Mouse (Mus musculus) urinary bladder, postnatal 0 days (tissue): Measurements from ENCODE around the gene Oard1. TPM values are rescaled to one million over a fixed set of nuclear protein-coding genes. Genes with fewer than 3 reads are reported as not detected.

Experiments used
- polyA plus RNA-seq: library from polyadenylated mRNA; unstranded; fragments of >200 nt; fragmentation: Nextera tagmentation; extraction: Ambion mirVana; gene quantifications from 2 replicates; pipeline ENCODE4 v1.2.1, GENCODE M21; 2015

Gene Oard1
- polyA plus RNA-seq: 31.9 and 33.2 TPM in 2 replicates

GRCm38 (mm10) chr17:48409380-48410298 is at the start of gene Oard1, which contains the start of gene Nfya:
Gene Oard1 (plus strand): TSS chr17:48410014.
Gene Nfya (minus strand): TSS chr17:48409906.

GRCm38 (mm10) chr17:48432158-48432980 is 22.6 kb downstream of the Oard1 start, which contains the start of gene Apobec2:
Gene Apobec2 (minus strand): TSS chr17:48432930.

GRCm38 (mm10) chr17:48451353-48451675 is 41.5 kb downstream of the Oard1 start, which contains the start of gene Tspo2:
Gene Tspo2 (minus strand): TSS chr17:48451522.

GRCm38 (mm10) chr17:48454688-48455087 is 44.9 kb downstream of the Oard1 start, which contains the start of gene Unc5cl:
Gene Unc5cl (plus strand): TSS chr17:48454901.

Other genes with a start within 250 kb of the Oard1 start
- 0.48 and 3.5 TPM in 2 replicates for gene A530064D06Rik, start 242.7 kb upstream of the Oard1 start, polyA plus RNA-seq
- 0.49 and 6.2 TPM in 2 replicates for gene Trem1, start 177.2 kb upstream of the Oard1 start, polyA plus RNA-seq
- gene Trem3, start 162.2 kb upstream of the Oard1 start, polyA plus RNA-seq: 0.17 and 1.5 TPM in 2 replicates
- 0.18 TPM in 1 of 2 replicates, not detected in the other for gene Treml4, start 145.7 kb upstream of the Oard1 start, polyA plus RNA-seq
- 0.06 and 0.10 TPM in 2 replicates for gene Treml2, start 110.5 kb upstream of the Oard1 start, polyA plus RNA-seq
- 0.40 and 1.8 TPM in 2 replicates for gene B430306N03Rik, start 93.9 kb upstream of the Oard1 start, polyA plus RNA-seq
- gene Trem2, start 63.6 kb upstream of the Oard1 start, polyA plus RNA-seq: 4.4 and 8.9 TPM in 2 replicates
- gene Treml1, start 50.1 kb upstream of the Oard1 start, polyA plus RNA-seq: 0.34 and 2.5 TPM in 2 replicates
- gene Nfya, start 108 bp upstream of the Oard1 start, polyA plus RNA-seq: 3.5 and 5.3 TPM in 2 replicates
- 3.4 and 4.5 TPM in 2 replicates for gene Apobec2, start 22.9 kb downstream of the Oard1 start, polyA plus RNA-seq
- gene Tspo2, start 41.5 kb downstream of the Oard1 start, polyA plus RNA-seq: 0.31 and 2.8 TPM in 2 replicates
- gene Unc5cl, start 44.9 kb downstream of the Oard1 start, polyA plus RNA-seq: 0.07 TPM in 1 of 2 replicates, not detected in the other